ENCODE assay signal across 8 mouse cellular contexts in genomic region chr3:36862721-36863275, GRCm38 (mm10). TPM values are rescaled to one million over a fixed set of nuclear protein-coding genes. Genes with fewer than 3 reads are reported as not detected.
DNase-seq lines count a peak whose midpoint lies in the region; ATAC-seq and TF ChIP-seq lines count a peak whose summit lies in the region.

Gene 4932438A13Rik (plus strand): TSS chr3:36863104.

- peak within 1 kb of the TSS; percentile 91 for H3K4me3 ChIP-seq in bone marrow, adult 2 months (replicated peaks; ENCODE audit: control insufficient read depth, low read depth, low read length)
- peak within 1 kb of the TSS; percentile 87 for H3K4me3 ChIP-seq in embryonic facial prominence, embryonic 15.5 days (replicated peaks)
- H3K4me3 ChIP-seq in limb, embryonic 14.5 days (replicated peaks; ENCODE audit: low read length): peak within 1 kb of the TSS; percentile 77
- H3K4me3 ChIP-seq in midbrain, postnatal 0 days (ENCODE audit: low read depth, low read length): peak within 1 kb of the TSS; percentile 78

- peak within 1 kb of the TSS; percentile 87 for H3K9ac ChIP-seq in embryonic facial prominence, embryonic 15.5 days
- peak within 1 kb of the TSS; percentile 86 for H3K9ac ChIP-seq in limb, embryonic 14.5 days (ENCODE audit: low read depth, low read length, severe bottlenecking)
- peak within 1 kb of the TSS; percentile 90 for H3K9ac ChIP-seq in midbrain, postnatal 0 days (replicated peaks; ENCODE audit: low read length, poor library complexity, severe bottlenecking)

- no peaks in the 10 kb centered on the region for H3K9me3 ChIP-seq in embryonic facial prominence, embryonic 15.5 days (replicated peaks)
- no peaks in the 10 kb centered on the region for H3K9me3 ChIP-seq in limb, embryonic 14.5 days (ENCODE audit: control insufficient read depth, low read length)
- no peaks in the 10 kb centered on the region for H3K9me3 ChIP-seq in midbrain, postnatal 0 days (ENCODE audit: low read length)

- peak; percentile 97 for ATAC-seq in embryonic facial prominence, embryonic 15.5 days (ENCODE audit: insufficient number of reproducible peaks, low FRiP score, low TSS enrichment, low read depth)
- ATAC-seq in limb, embryonic 14.5 days (ENCODE audit: low FRiP score, low read depth): peak; percentile 97
- peak; percentile 99 for ATAC-seq in midbrain, postnatal 0 days (ENCODE audit: low FRiP score)

- peaks cover 27% of the 10 kb centered on the region for H3K36me3 ChIP-seq in embryonic facial prominence, embryonic 15.5 days
- H3K36me3 ChIP-seq in limb, embryonic 14.5 days (ENCODE audit: control insufficient read depth, insufficient read depth, low read length): peaks cover 17% of the 10 kb centered on the region
- H3K36me3 ChIP-seq in midbrain, postnatal 0 days (ENCODE audit: insufficient read depth, low read length): peaks cover 7% of the 10 kb centered on the region; the same call in 1 of the 2 replicates

- 2% methylated on average over 38 of the region's 38 CpGs for WGBS in bone marrow, adult 2 months
- WGBS in embryonic facial prominence, embryonic 15.5 days: 1% methylated on average over 38 of the region's 38 CpGs
- 2% methylated on average over 38 of the region's 38 CpGs for WGBS in limb, embryonic 14.5 days
- under 1% methylated on average over 38 of the region's 38 CpGs for WGBS in midbrain, postnatal 0 days

- peak; percentile 93 for DNase-seq in 416B (ENCODE audit: low read depth)
- peak; percentile 97 for DNase-seq in heart, adult 8-10 months (ENCODE audit: low spot score)
- peak; percentile 97 for DNase-seq in kidney, adult 9 months
- peak; percentile 92 for DNase-seq in limb, embryonic 14.5 days (ENCODE audit: low spot score)
- DNase-seq in midbrain, postnatal 0 days (ENCODE audit: low spot score): peak; percentile 96
- peak; percentile 99 to 100 for DNase-seq in spleen, postnatal 14 days (ENCODE audit: low spot score in 2 of 2)

- H3K27ac ChIP-seq in bone marrow, adult 2 months (ENCODE audit: control insufficient read depth, insufficient read depth, low read depth, low read length, poor library complexity): peak within 1 kb of the TSS; percentile 87
- peak within 1 kb of the TSS; percentile 73 for H3K27ac ChIP-seq in embryonic facial prominence, embryonic 15.5 days (replicated peaks)
- no peak within 1 kb of the TSS; the same call in 1 of the 2 replicates for H3K27ac ChIP-seq in limb, embryonic 14.5 days (replicated peaks; ENCODE audit: low read depth, low read length)
- peak within 1 kb of the TSS; percentile 62 for H3K27ac ChIP-seq in midbrain, postnatal 0 days (ENCODE audit: low read depth, low read length)

- no peak for TF ChIP-seq CTCF in bone marrow, adult 2 months (IDR thresholded peaks at IDR 0.05; ENCODE audit: control insufficient read depth, insufficient read depth, low read length)
- TF ChIP-seq CTCF in midbrain, postnatal 0 days (IDR thresholded peaks at IDR 0.05): peak; percentile 2; the same call in 1 of the 2 replicates

- H3K4me2 ChIP-seq in embryonic facial prominence, embryonic 15.5 days (replicated peaks): peak within 1 kb of the TSS; percentile 57
- peak within 1 kb of the TSS; percentile 71 for H3K4me2 ChIP-seq in limb, embryonic 14.5 days (replicated peaks; ENCODE audit: low read depth, low read length, severe bottlenecking)
- peak within 1 kb of the TSS; percentile 67 for H3K4me2 ChIP-seq in midbrain, postnatal 0 days (ENCODE audit: low read depth, low read length, poor library complexity, severe bottlenecking)

- TF ChIP-seq POLR2A in bone marrow, adult 2 months (IDR thresholded peaks at IDR 0.05; ENCODE audit: borderline replicate concordance, control insufficient read depth, low read depth, low read length): peak; percentile 94
- peak; percentile 80; the same call in 1 of the 2 replicates for TF ChIP-seq POLR2A in limb, embryonic 14.5 days (IDR thresholded peaks at IDR 0.05; ENCODE audit: borderline replicate concordance, extremely low read depth, insufficient read depth, insufficient read length)

- H3K27me3 ChIP-seq in embryonic facial prominence, embryonic 15.5 days: no peaks in the 10 kb centered on the region
- H3K27me3 ChIP-seq in limb, embryonic 14.5 days (ENCODE audit: control insufficient read depth, insufficient read depth, low read length): no peaks in the 10 kb centered on the region
- no peaks in the 10 kb centered on the region for H3K27me3 ChIP-seq in midbrain, postnatal 0 days (ENCODE audit: insufficient read depth, low read length)

- peaks cover 2% of the 10 kb centered on the region; the same call in 1 of the 2 replicates for H3K4me1 ChIP-seq in bone marrow, adult 2 months (ENCODE audit: control insufficient read depth, insufficient read depth, low read length)
- H3K4me1 ChIP-seq in embryonic facial prominence, embryonic 15.5 days: peaks cover 7% of the 10 kb centered on the region; the same call in 1 of the 2 replicates
- H3K4me1 ChIP-seq in limb, embryonic 14.5 days (ENCODE audit: control insufficient read depth, insufficient read depth, low read length): peaks cover 4% of the 10 kb centered on the region
- peaks cover 4% of the 10 kb centered on the region for H3K4me1 ChIP-seq in midbrain, postnatal 0 days (ENCODE audit: insufficient read depth, low read length)

RNA-seq across cellular contexts. Expression of gene 4932438A13Rik, which starts in this region (rescaled TPM):
- 14.7 and 20.5 TPM in 2 replicates for polyA plus RNA-seq in bone marrow, adult 2 months (2011; ENCODE audit: insufficient read depth, insufficient read length, low replicate concordance, missing spikeins)
- 51.2 and 51.3 TPM in 2 replicates for polyA plus RNA-seq in embryonic facial prominence, embryonic 15.5 days (2015; fragmentation: Nextera tagmentation; extraction: Ambion mirVana)
- 10 to 100 TPM; 44.8 to 53.5 (median 46.3) TPM for total RNA-seq in heart, adult 8-10 months (2022)
- polyA plus RNA-seq in limb, embryonic 14.5 days (2012; rRNA removed): 28.1 and 28.3 TPM in 2 replicates
- polyA plus RNA-seq in limb, embryonic 14.5 days (2014; fragmentation: Nextera tagmentation; extraction: Ambion mirVana): 68.1 and 68.4 TPM in 2 replicates
- total RNA-seq in midbrain, postnatal 0 days (2014; rRNA removed): 62.2 and 93.7 TPM in 2 replicates
- polyA plus RNA-seq in midbrain, postnatal 0 days (2015; fragmentation: Nextera tagmentation; extraction: Ambion mirVana): 54.4 and 63.9 TPM in 2 replicates
